Mouse (Mus musculus) midbrain, embryonic 12.5 days (tissue): ENCODE measurements around the gene Tbc1d30. TPM values are rescaled to one million over a fixed set of nuclear protein-coding genes. Genes with fewer than 3 reads are reported as not detected.

Experiments
- ATAC-seq: fragments of 200-750 bp; cut with Nextera tagmentation; 2 replicates; pipeline ENCODE4 v1.8.0; 2017; ENCODE audit warnings: low read depth, moderate TSS enrichment, moderate library complexity; ENCODE audit not compliant: low FRiP score
- H3K27ac ChIP-seq: fragments of 300-500 bp; sonication (generic); replicated peaks from 2 replicates; pipeline ENCODE4 v1.5.1; 2016; ENCODE audit warnings: mild to moderate bottlenecking
- H3K27me3 ChIP-seq: fragments of 300-500 bp; sonication (generic); 2 replicates; pipeline ENCODE4 v1.6.1; 2016; ENCODE audit warnings: mild to moderate bottlenecking
- H3K36me3 ChIP-seq: fragments of 300-500 bp; sonication (generic); 2 replicates; pipeline ENCODE4 v1.6.1; 2016
- H3K4me1 ChIP-seq: fragments of 300-500 bp; sonication (generic); 2 replicates; pipeline ENCODE4 v1.6.1; 2016
- H3K4me2 ChIP-seq: fragments of 300-500 bp; sonication (generic); replicated peaks from 2 replicates; pipeline ENCODE4 v1.6.1; 2016; ENCODE audit warnings: mild to moderate bottlenecking, moderate library complexity
- H3K4me3 ChIP-seq: fragments of 300-500 bp; sonication (generic); 2 replicates; pipeline ENCODE4 v1.5.1; 2016; ENCODE audit warnings: mild to moderate bottlenecking
- H3K9ac ChIP-seq: fragments of 300-500 bp; sonication (generic); replicated peaks from 2 replicates; pipeline ENCODE4 v1.6.1; 2016; ENCODE audit warnings: mild to moderate bottlenecking, moderate library complexity
- H3K9me3 ChIP-seq: fragments of 300-500 bp; sonication (generic); 2 replicates; pipeline ENCODE4 v1.6.1; 2016; ENCODE audit warnings: mild to moderate bottlenecking
- WGBS: fragments of 180-500 bp; shearing (Covaris S2); methylation state at CpG from one replicate; pipeline ENCODE4 v1.1.7; 2016; 5-methylcytosine and 5-hydroxymethylcytosine counted together
- polyA plus RNA-seq: library from polyadenylated mRNA; unstranded; fragments of >200 nt; fragmentation: Nextera tagmentation; extraction: Ambion mirVana; gene quantifications from 2 replicates; pipeline ENCODE4 v1.2.1, GENCODE M21; 2016

The Tbc1d30 gene
- polyA plus RNA-seq, 1 experiment from 2014 or later, result 4.3 TPM

- no peaks in the 10 kb centered on the region for H3K36me3 ChIP-seq
- ATAC-seq, result no peak
- H3K4me3 ChIP-seq, result no peak overlapping the region
- no peak overlapping the region for H3K4me2 ChIP-seq
- no peak overlapping the region for H3K9ac ChIP-seq
- H3K27ac ChIP-seq, result no peak overlapping the region
- no peaks in the 10 kb centered on the region for H3K27me3 ChIP-seq
- H3K4me1 ChIP-seq, result 0 out of 2 replicates have a peak, but pooled peaks cover 6% of the 10 kb centered on the region
- H3K9me3 ChIP-seq, result peaks cover 5% of the 10 kb centered on the region; the same call in 1 of the 2 replicates
- WGBS, result 78% methylated on average over 3 of the region's 3 CpGs
Observed at GRCm38 (mm10) chr10:121234476-121234875, 116.6 kb downstream of the Tbc1d30 start.

GRCm38 (mm10) chr10:121228422-121228953 lies 122.6 kb downstream of the Tbc1d30 start:
- no peaks in the 10 kb centered on the region for H3K36me3 ChIP-seq
- H3K9me3 ChIP-seq, result peaks cover 5% of the 10 kb centered on the region; the same call in 1 of the 2 replicates
- H3K27me3 ChIP-seq, result no peaks in the 10 kb centered on the region
- WGBS, result 81% methylated on average over 15 of the region's 15 CpGs
- no peak overlapping the region for H3K4me3 ChIP-seq
- no peak overlapping the region for H3K27ac ChIP-seq
- H3K9ac ChIP-seq, result no peak overlapping the region
- H3K4me1 ChIP-seq, result no peaks in the 10 kb centered on the region
- ATAC-seq, result no peak
- no peak overlapping the region for H3K4me2 ChIP-seq

GRCm38 (mm10) chr10:121227988-121228409 lies 123.1 kb downstream of the Tbc1d30 start:
- ATAC-seq, result no peak

GRCm38 (mm10) chr10:121227403-121227802 lies 123.7 kb downstream of the Tbc1d30 start:
- no peak overlapping the region for H3K4me2 ChIP-seq
- no peak overlapping the region for H3K9ac ChIP-seq
- H3K27ac ChIP-seq, result no peak overlapping the region
- peaks cover 5% of the 10 kb centered on the region; the same call in 1 of the 2 replicates for H3K9me3 ChIP-seq
- H3K4me3 ChIP-seq, result no peak overlapping the region
- 88% methylated on average over 5 of the region's 5 CpGs for WGBS
- no peaks in the 10 kb centered on the region for H3K27me3 ChIP-seq
- H3K36me3 ChIP-seq, result no peaks in the 10 kb centered on the region
- no peak for ATAC-seq
- H3K4me1 ChIP-seq, result no peaks in the 10 kb centered on the region

More at GRCm38 (mm10) chr10:121227988-121228409, 123.1 kb downstream of the Tbc1d30 start:
- Histone ChIP-seq H3K4me1 (no peaks in the 10 kb centered on the region), H3K27ac (no peak overlapping the region), H3K36me3 (no peaks in the 10 kb centered on the region), H3K4me2 (no peak overlapping the region), H3K9ac (no peak overlapping the region), H3K27me3 (no peaks in the 10 kb centered on the region), H3K9me3 (peaks cover 5% of the 10 kb centered on the region; the same call in 1 of the 2 replicates), H3K4me3 (no peak overlapping the region)
- WGBS, result 70% methylated on average over 16 of the region's 16 CpGs

GRCm38 (mm10) chr10:121225636-121226035 lies 125.4 kb downstream of the Tbc1d30 start:
- ATAC-seq, result no peak
- Histone ChIP-seq H3K9ac (no peak overlapping the region), H3K4me2 (no peak overlapping the region), H3K36me3 (no peaks in the 10 kb centered on the region), H3K4me1 (no peaks in the 10 kb centered on the region), H3K27ac (no peak overlapping the region), H3K9me3 (no peaks in the 10 kb centered on the region), H3K27me3 (no peaks in the 10 kb centered on the region), H3K4me3 (no peak overlapping the region)
- WGBS, result 70% methylated on average over 6 of the region's 6 CpGs

GRCm38 (mm10) chr10:121222881-121223280 lies 128.2 kb downstream of the Tbc1d30 start:
- Histone ChIP-seq H3K9ac (no peak overlapping the region), H3K27ac (no peak overlapping the region), H3K27me3 (no peaks in the 10 kb centered on the region), H3K4me3 (no peak overlapping the region), H3K4me1 (no peaks in the 10 kb centered on the region), H3K9me3 (no peaks in the 10 kb centered on the region), H3K36me3 (no peaks in the 10 kb centered on the region), H3K4me2 (no peak overlapping the region)
- WGBS, result 84% methylated on average over 4 of the region's 4 CpGs
- no peak for ATAC-seq

- H3K27me3 ChIP-seq, result no peaks in the 10 kb centered on the region
- H3K4me3 ChIP-seq, result no peak overlapping the region
- H3K4me2 ChIP-seq, result no peak overlapping the region
- ATAC-seq, result no peak
- no peaks in the 10 kb centered on the region for H3K9me3 ChIP-seq
- no peak overlapping the region for H3K9ac ChIP-seq
- no peaks in the 10 kb centered on the region for H3K4me1 ChIP-seq
- H3K27ac ChIP-seq, result no peak overlapping the region
- H3K36me3 ChIP-seq, result no peaks in the 10 kb centered on the region
- WGBS, result 91% methylated on average over 7 of the region's 7 CpGs
Observed at GRCm38 (mm10) chr10:121218616-121219015, 132.5 kb downstream of the Tbc1d30 start.

- H3K9me3 ChIP-seq, result no peaks in the 10 kb centered on the region
- H3K9ac ChIP-seq, result no peak overlapping the region
- H3K4me1 ChIP-seq, result no peaks in the 10 kb centered on the region
- H3K4me2 ChIP-seq, result no peak overlapping the region
- WGBS, result 92% methylated on average over 3 of the region's 3 CpGs
- H3K27me3 ChIP-seq, result no peaks in the 10 kb centered on the region
- ATAC-seq, result no peak
- no peaks in the 10 kb centered on the region for H3K36me3 ChIP-seq
- no peak overlapping the region for H3K27ac ChIP-seq
- H3K4me3 ChIP-seq, result no peak overlapping the region
Observed at GRCm38 (mm10) chr10:121216804-121217203, 134.3 kb downstream of the Tbc1d30 start.

Other genes starting within 250 kb of the Tbc1d30 start
- 40.6 and 42.1 TPM in 2 replicates for gene Gns, start 13.8 kb upstream of the Tbc1d30 start, polyA plus RNA-seq
- 6.7 and 7.8 TPM in 2 replicates for gene Rassf3, start 125.1 kb upstream of the Tbc1d30 start, polyA plus RNA-seq
- 37.4 and 38.6 TPM in 2 replicates for gene Tbk1, start 235.5 kb upstream of the Tbc1d30 start, polyA plus RNA-seq